Mouse (Mus musculus) gastrocnemius, adult 18-20 months (tissue): ENCODE measurements around the gene Pnpla2. TPM values are rescaled to one million over a fixed set of nuclear protein-coding genes. Genes with fewer than 3 reads are reported as not detected.

ENCODE experiments used
- DNase-seq: peaks from one replicate; pipeline ENCODE4 v3.0.0; 2021; ENCODE audit warnings: low spot score
- total RNA-seq, 2 experiments: library from RNA; stranded (reverse); gene quantifications; 2 replicates each; pipeline ENCODE4 v1.2.3; 2021

Gene Pnpla2
- total RNA-seq, 2 experiments from 2014 or later: 288 to 309 TPM

- no peak for DNase-seq
Observed at GRCm38 (mm10) chr7:141466607-141467148, 11.7 kb downstream of the Pnpla2 start.

GRCm38 (mm10) chr7:141467230-141468030, 12.4 kb downstream of the Pnpla2 start, which contains the start of gene Cd151:
Gene Cd151 (plus strand): TSS chr7:141467392.
- peak; percentile 88 for DNase-seq

- DNase-seq: no peak
Observed at GRCm38 (mm10) chr7:141468164-141468521, 13.1 kb downstream of the Pnpla2 start.

GRCm38 (mm10) chr7:141468522-141469211, 13.7 kb downstream of the Pnpla2 start:
- peak; percentile 67 for DNase-seq

- no peak for DNase-seq
Observed at GRCm38 (mm10) chr7:141469352-141469751, 14.4 kb downstream of the Pnpla2 start.

GRCm38 (mm10) chr7:141469901-141470636, 15.1 kb downstream of the Pnpla2 start:
- no peak for DNase-seq

- no peak for DNase-seq
Observed at GRCm38 (mm10) chr7:141470637-141470944, 15.6 kb downstream of the Pnpla2 start.

GRCm38 (mm10) chr7:141471236-141471635, 16.2 kb downstream of the Pnpla2 start:
- no peak for DNase-seq

- DNase-seq: no peak
Observed at GRCm38 (mm10) chr7:141472226-141472625, 17.2 kb downstream of the Pnpla2 start.

GRCm38 (mm10) chr7:141472763-141473162, 17.8 kb downstream of the Pnpla2 start:
- DNase-seq: no peak

GRCm38 (mm10) chr7:141474160-141474559, 19.2 kb downstream of the Pnpla2 start:
- DNase-seq: no peak

- DNase-seq: peak; percentile 84
Observed at GRCm38 (mm10) chr7:141475011-141475804, 20.2 kb downstream of the Pnpla2 start, which contains the start of the genes Polr2l and Tspan4. Gene Polr2l (minus strand): TSS chr7:141475132. Gene Tspan4 (plus strand): TSS chr7:141475240.

- no peak for DNase-seq
Observed at GRCm38 (mm10) chr7:141475805-141476158, 20.8 kb downstream of the Pnpla2 start.

- DNase-seq: peak; percentile 82
Observed at GRCm38 (mm10) chr7:141476226-141476980, 21.4 kb downstream of the Pnpla2 start.

- DNase-seq: no peak
Observed at GRCm38 (mm10) chr7:141476981-141477370, 22.0 kb downstream of the Pnpla2 start.

- no peak for DNase-seq
Observed at GRCm38 (mm10) chr7:141477578-141478269, 22.7 kb downstream of the Pnpla2 start.

GRCm38 (mm10) chr7:141478270-141478748, 23.3 kb downstream of the Pnpla2 start:
- DNase-seq: peak; percentile 28

- peak; percentile 71 for DNase-seq
Observed at GRCm38 (mm10) chr7:141480842-141481497, 26.0 kb downstream of the Pnpla2 start.
